Mouse (Mus musculus) liver, embryonic 11.5 days (tissue): ENCODE results near the gene Apeh. TPM values are rescaled to one million over a fixed set of nuclear protein-coding genes. Genes with fewer than 3 reads are reported as not detected.

Experiments used
- ATAC-seq: fragments of 200-750 bp; cut with Nextera tagmentation; replicated peaks from 2 replicates; pipeline ENCODE4 v1.8.0; 2017; ENCODE audit warnings: moderate number of reproducible peaks, mild to moderate bottlenecking, moderate TSS enrichment, moderate library complexity; ENCODE audit not compliant: low FRiP score
- DNase-seq: peaks from one replicate; pipeline ENCODE4 v3.0.0-alpha.2; 2017; ENCODE audit warnings: low spot score
- H3K27ac ChIP-seq: fragments of 300-500 bp; sonication (generic); 2 replicates; pipeline ENCODE4 v1.5.1; 2014; ENCODE audit warnings: mild to moderate bottlenecking, low read depth, low read length, control low read depth
- H3K27me3 ChIP-seq: fragments of 300-500 bp; sonication (generic); replicated peaks from 2 replicates; pipeline ENCODE4 v1.6.1; 2014; ENCODE audit warnings: low read length, mixed read lengths; ENCODE audit not compliant: control insufficient read depth, insufficient read depth
- H3K36me3 ChIP-seq: fragments of 300-500 bp; sonication (generic); 2 replicates; pipeline ENCODE4 v1.6.1; 2014; ENCODE audit warnings: mild to moderate bottlenecking, low read length, moderate library complexity, mixed read lengths; ENCODE audit not compliant: control insufficient read depth, insufficient read depth
- H3K4me1 ChIP-seq: fragments of 300-500 bp; sonication (generic); replicated peaks from 2 replicates; pipeline ENCODE4 v1.6.1; 2014; ENCODE audit warnings: low read length, mixed read lengths; ENCODE audit not compliant: control insufficient read depth, insufficient read depth
- H3K4me2 ChIP-seq: fragments of 300-500 bp; sonication (generic); 2 replicates; pipeline ENCODE4 v1.6.1; 2014; ENCODE audit warnings: mild to moderate bottlenecking, control low read depth, moderate library complexity
- H3K4me3 ChIP-seq: fragments of 300-500 bp; sonication (generic); 2 replicates; pipeline ENCODE4 v1.5.1; 2014; ENCODE audit warnings: low read depth, low read length, control low read depth
- H3K9ac ChIP-seq: fragments of 300-500 bp; sonication (generic); 2 replicates; pipeline ENCODE4 v1.6.1; 2014; ENCODE audit warnings: low read depth, low read length, control low read depth
- H3K9me3 ChIP-seq: fragments of 300-500 bp; sonication (generic); 2 replicates; pipeline ENCODE4 v1.6.1; 2016; ENCODE audit warnings: low read length, inconsistent platforms, mixed read lengths; ENCODE audit not compliant: control insufficient read depth
- WGBS: fragments of 180-500 bp; shearing (Covaris S2); extraction: QIAGEN DNeasy Blood & Tissue Kit; methylation state at CpG from one replicate; pipeline ENCODE4 v1.1.7; 2014; 5-methylcytosine and 5-hydroxymethylcytosine counted together
- polyA plus RNA-seq: library from polyadenylated mRNA; unstranded; fragments of >200 nt; fragmentation: Nextera tagmentation; extraction: Ambion mirVana; gene quantifications from 2 replicates; pipeline ENCODE4 v1.2.1, GENCODE M21; 2014

Gene Apeh
- polyA plus RNA-seq, 1 experiment from 2014 or later: 159 TPM

DNA sequence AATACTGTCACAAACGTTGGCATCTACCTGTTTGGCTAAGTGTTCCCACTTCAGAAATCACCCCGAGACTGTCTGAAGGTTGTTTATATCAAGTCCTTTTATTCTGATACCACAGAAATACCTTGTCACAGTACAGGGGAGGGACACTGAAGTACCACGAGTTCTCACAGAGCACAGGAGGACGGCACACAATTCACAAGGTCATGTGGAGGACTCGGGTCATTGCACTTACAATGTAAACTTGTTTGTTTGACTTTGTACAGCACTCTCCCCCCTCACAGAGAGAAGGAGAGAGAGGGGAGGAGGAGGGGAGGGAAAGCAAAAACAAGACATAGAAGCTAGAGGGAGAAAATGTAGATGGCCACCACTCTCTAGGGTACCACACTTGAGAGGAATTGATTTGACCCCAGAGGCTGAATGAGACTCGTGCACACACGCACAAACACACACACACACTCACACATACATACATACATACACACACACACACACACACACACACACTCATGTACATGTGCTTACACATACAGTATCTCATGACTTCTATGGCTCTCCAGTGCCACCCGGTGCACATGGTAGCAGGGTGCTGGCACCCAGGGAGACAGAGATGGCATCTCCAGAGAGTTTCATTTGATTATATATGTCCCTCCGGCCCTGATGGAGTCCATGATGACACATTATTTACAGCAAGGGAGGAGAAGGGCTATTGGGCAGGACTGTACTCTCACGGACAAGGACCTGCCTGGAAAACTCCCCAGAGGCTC lies 1.7 kb upstream of the Apeh start:
- peaks cover 15% of the 10 kb centered on the region for H3K36me3 ChIP-seq
- peak overlapping the region; percentile 96 for H3K9ac ChIP-seq
- H3K4me2 ChIP-seq: peak overlapping the region; percentile 85
- ATAC-seq (no peak), DNase-seq (no peak)
- peak overlapping the region; percentile 99 for H3K27ac ChIP-seq
- H3K9me3 ChIP-seq: no peaks in the 10 kb centered on the region
- H3K27me3 ChIP-seq: no peaks in the 10 kb centered on the region
- H3K4me1 ChIP-seq: peaks cover 40% of the 10 kb centered on the region
- WGBS: 56% methylated on average over 10 of the region's 10 CpGs
- H3K4me3 ChIP-seq: peak overlapping the region; percentile 92

DNA sequence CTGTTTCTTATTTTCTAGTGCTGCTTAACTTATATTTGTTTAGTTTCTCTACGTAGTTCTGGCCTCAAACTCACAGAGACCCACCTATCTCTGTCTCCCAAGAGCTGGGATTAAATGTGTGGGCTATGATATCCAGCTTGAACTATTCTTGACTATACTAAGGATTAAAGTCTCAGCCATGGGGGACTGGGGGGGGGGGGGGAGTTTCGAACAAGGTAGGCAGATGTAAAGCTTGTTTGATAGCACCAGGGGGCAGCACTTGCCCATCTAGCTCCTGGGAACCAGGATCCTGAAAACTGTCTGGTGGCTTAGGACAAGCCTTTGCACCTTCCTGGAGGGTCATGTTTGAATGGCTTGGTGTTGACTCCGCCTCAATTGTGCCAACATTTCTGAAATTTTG lies 1.1 kb upstream of the Apeh start:
- ATAC-seq (peak; percentile 26), DNase-seq (no peak)
- WGBS: 11% methylated on average over 3 of the region's 3 CpGs
- no peaks in the 10 kb centered on the region for H3K9me3 ChIP-seq
- H3K9ac ChIP-seq: peak overlapping the region; percentile 96
- H3K36me3 ChIP-seq: peaks cover 21% of the 10 kb centered on the region
- peaks cover 40% of the 10 kb centered on the region for H3K4me1 ChIP-seq
- H3K4me3 ChIP-seq: peak overlapping the region; percentile 92
- H3K27me3 ChIP-seq: no peaks in the 10 kb centered on the region
- peak overlapping the region; percentile 85 for H3K4me2 ChIP-seq
- H3K27ac ChIP-seq: peak overlapping the region; percentile 99

DNA sequence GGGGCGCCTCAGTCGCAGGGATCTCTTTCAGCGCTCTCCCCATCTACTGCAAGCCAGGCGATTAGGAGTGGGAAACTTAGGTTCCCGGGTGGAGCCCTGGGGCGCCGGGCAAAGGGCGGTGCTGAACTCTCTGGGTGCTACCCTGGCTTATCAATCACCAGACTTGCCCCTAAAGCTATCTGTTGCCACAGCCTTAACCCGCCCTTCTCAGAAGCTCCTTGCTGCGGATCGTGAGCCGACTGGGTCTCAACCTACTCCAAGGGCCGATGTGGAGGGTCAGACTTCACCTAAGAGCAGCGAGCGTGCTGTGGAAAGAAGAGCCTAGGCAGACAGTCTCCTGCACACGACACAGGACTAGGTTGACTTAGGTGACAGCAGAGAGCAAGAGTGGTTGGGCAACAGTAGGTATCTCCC lies 599 bp upstream of the Apeh start:
- H3K9ac ChIP-seq: peak overlapping the region; percentile 96
- peak overlapping the region; percentile 92 for H3K4me3 ChIP-seq
- H3K4me1 ChIP-seq: peaks cover 40% of the 10 kb centered on the region
- no peaks in the 10 kb centered on the region for H3K27me3 ChIP-seq
- H3K36me3 ChIP-seq: peaks cover 25% of the 10 kb centered on the region
- peak overlapping the region; percentile 85 for H3K4me2 ChIP-seq
- peak overlapping the region; percentile 99 for H3K27ac ChIP-seq
- DNase-seq (peak; percentile 77), ATAC-seq (peak; percentile 90)
- H3K9me3 ChIP-seq: no peaks in the 10 kb centered on the region
- WGBS: 0% methylated on average over 16 of the region's 16 CpGs

DNA sequence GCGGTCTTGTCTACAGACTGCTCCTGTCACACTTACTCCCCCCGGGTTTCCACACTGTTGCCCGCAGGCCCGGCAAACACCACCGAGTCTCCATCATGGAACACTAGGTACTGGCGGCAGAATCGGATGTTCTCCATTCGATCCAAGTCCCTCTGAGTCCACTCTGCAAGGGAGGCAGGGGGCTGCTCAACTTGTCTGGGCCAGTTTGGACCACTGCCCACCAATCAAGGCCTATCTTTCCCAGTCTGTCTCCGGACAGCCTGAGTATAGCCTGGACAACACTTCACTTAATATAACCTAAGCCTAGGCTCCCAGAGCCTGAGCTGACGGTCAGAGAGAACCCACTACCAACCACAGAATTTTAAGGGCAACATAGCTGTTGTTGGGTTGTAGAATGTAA lies 820 bp downstream of the Apeh start:
- peak overlapping the region; percentile 85 for H3K4me2 ChIP-seq
- H3K36me3 ChIP-seq: peaks cover 37% of the 10 kb centered on the region
- ATAC-seq: no peak
- H3K27me3 ChIP-seq: no peaks in the 10 kb centered on the region
- no peak for DNase-seq
- H3K4me1 ChIP-seq: peaks cover 40% of the 10 kb centered on the region
- peak overlapping the region; percentile 92 for H3K4me3 ChIP-seq
- H3K27ac ChIP-seq: peak overlapping the region; percentile 99
- H3K9me3 ChIP-seq: no peaks in the 10 kb centered on the region
- 63% methylated on average over 10 of the region's 10 CpGs for WGBS
- H3K9ac ChIP-seq: peak overlapping the region; percentile 96

DNA sequence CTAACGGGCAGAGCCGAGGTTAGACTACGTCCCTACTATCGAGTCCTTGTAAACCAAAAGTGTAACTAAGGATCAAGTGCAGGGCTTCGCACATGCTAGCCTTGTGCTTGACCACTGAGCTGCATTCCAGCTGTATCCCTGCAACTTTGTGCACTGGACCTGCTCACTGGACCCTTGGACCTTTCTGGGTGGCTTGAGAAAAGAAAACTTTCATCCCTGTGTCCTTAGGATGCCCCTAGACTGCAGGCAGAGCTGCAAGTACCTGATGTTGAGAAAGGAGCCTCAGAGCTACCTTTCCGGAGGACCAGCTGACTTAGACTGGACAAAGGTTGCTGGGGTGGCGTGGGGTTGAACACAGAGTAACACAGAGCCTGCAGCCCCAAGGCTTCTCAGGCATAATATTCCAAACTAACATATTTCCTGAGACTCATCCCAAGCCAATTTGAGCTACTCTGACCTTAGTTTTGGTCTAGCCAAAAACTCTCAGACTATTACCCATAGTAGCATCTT lies 3.7 kb downstream of the Apeh start:
- no peak overlapping the region for H3K27ac ChIP-seq
- DNase-seq (no peak), ATAC-seq (no peak)
- no peaks in the 10 kb centered on the region for H3K27me3 ChIP-seq
- H3K36me3 ChIP-seq: peaks cover 58% of the 10 kb centered on the region
- WGBS: 92% methylated on average over 7 of the region's 7 CpGs
- H3K9me3 ChIP-seq: no peaks in the 10 kb centered on the region
- H3K9ac ChIP-seq: 0 out of 2 replicates have a peak overlapping the region, but pooled peaks have one; percentile 7
- H3K4me2 ChIP-seq: no peak overlapping the region
- H3K4me3 ChIP-seq: no peak overlapping the region
- H3K4me1 ChIP-seq: peaks cover 13% of the 10 kb centered on the region

DNA sequence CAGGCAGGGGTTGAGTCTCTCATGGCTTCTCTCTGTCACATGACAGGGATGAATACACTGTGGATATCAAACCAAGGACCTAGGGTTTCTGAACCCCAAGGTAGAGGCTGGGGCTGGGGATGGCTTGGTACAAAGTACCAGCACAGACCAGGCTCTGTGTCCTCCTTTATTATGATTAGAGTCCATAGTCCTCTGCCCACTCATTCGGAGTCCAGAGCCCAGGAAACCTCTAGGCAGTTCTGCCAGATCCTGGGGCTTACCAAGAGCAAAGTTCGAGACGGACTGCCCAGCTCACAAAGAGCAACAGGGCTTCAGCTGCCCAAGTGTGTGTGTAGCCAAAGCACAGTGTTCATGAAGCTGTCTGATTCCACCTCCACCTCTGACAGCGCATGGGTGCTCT lies 9.1 kb downstream of the Apeh start:
- Histone ChIP-seq H3K27ac (peak overlapping the region; percentile 83), H3K4me2 (peak overlapping the region; percentile 56; the same call in 1 of the 2 replicates), H3K9me3 (no peaks in the 10 kb centered on the region), H3K4me1 (peaks cover 50% of the 10 kb centered on the region), H3K9ac (0 out of 2 replicates have a peak overlapping the region, but pooled peaks have one; percentile 38), H3K36me3 (peaks cover 50% of the 10 kb centered on the region), H3K4me3 (no peak overlapping the region), H3K27me3 (peaks cover 5% of the 10 kb centered on the region)
- DNase-seq (no peak), ATAC-seq (no peak)
- 92% methylated on average over 4 of the region's 4 CpGs for WGBS

DNA sequence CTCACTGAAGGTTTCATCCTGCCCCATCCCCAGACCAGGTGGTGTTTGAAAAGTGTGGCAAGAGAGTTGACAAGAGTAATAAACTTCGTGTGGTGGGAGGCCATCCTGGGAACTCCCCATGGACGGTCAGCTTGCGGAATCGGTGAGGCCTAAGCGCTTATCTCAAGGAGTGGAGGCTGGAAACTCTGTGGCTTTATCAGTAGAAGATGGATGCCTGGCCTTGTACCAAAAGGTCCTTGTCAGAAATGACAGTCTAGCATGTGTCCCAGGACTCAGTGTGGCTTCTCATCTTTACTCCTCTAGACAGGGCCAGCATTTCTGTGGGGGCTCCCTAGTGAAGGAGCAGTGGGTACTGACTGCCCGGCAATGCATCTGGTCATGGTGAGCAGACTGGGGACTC lies 10.8 kb downstream of the Apeh start:
- Histone ChIP-seq H3K36me3 (peaks cover 36% of the 10 kb centered on the region), H3K9me3 (no peaks in the 10 kb centered on the region), H3K27me3 (peaks cover 5% of the 10 kb centered on the region), H3K4me3 (0 out of 2 replicates have a peak overlapping the region, but pooled peaks have one; percentile 27), H3K9ac (peak overlapping the region; percentile 50; the same call in 1 of the 2 replicates), H3K4me2 (peak overlapping the region; percentile 56), H3K4me1 (peaks cover 61% of the 10 kb centered on the region), H3K27ac (peak overlapping the region; percentile 83)
- ATAC-seq: no peak
- WGBS: 47% methylated on average over 6 of the region's 6 CpGs
- DNase-seq: no peak

DNA sequence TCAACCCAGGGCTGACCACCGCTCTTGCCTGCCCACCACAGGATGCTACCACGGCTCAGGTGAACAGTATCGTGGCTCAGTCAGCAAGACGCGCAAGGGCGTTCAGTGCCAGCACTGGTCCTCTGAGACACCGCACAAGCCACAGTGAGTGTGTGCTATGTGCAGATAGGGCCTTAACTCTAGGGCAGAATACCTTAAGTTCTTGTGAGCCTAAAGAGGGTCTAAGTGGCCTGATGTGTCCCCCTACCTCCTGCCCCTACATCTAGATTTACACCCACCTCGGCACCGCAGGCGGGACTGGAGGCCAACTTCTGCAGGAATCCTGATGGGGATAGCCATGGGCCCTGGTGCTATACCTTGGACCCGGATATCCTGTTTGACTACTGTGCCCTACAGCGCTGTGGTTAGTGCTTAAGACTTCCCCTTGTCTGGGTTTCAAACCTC lies 11.4 kb downstream of the Apeh start, which contains the start of gene Rnf123:
Gene Rnf123 (minus strand): TSS at position 359 of the 444 bp plus-strand sequence.
- H3K4me1 ChIP-seq: peaks cover 64% of the 10 kb centered on the region
- ATAC-seq (peak; percentile 40), DNase-seq (peak; percentile 62)
- peak within 1 kb of the TSS; percentile 50 for H3K9ac ChIP-seq
- H3K4me3 ChIP-seq: peak within 1 kb of the TSS; percentile 27
- H3K27ac ChIP-seq: peak within 1 kb of the TSS; percentile 83
- no peaks in the 10 kb centered on the region for H3K9me3 ChIP-seq
- peak within 1 kb of the TSS; percentile 56 for H3K4me2 ChIP-seq
- H3K27me3 ChIP-seq: peaks cover 5% of the 10 kb centered on the region
- 30% methylated on average over 12 of the region's 12 CpGs for WGBS
- H3K36me3 ChIP-seq: peaks cover 31% of the 10 kb centered on the region
